Mouse (Mus musculus) retina, adult 2 months (tissue): ENCODE results near the gene Nab2.
"Not testable (repeated sequence)": the region's sequence is repeated elsewhere in the genome, so short reads cannot be mapped to it uniquely, and the experiment has no call there.

ENCODE experiments used
- DNase-seq: peaks from one replicate; pipeline ENCODE4 v3.0.0-alpha.2; 2012; ENCODE audit warnings: low read depth, low spot score

Nab2 gene

DNA sequence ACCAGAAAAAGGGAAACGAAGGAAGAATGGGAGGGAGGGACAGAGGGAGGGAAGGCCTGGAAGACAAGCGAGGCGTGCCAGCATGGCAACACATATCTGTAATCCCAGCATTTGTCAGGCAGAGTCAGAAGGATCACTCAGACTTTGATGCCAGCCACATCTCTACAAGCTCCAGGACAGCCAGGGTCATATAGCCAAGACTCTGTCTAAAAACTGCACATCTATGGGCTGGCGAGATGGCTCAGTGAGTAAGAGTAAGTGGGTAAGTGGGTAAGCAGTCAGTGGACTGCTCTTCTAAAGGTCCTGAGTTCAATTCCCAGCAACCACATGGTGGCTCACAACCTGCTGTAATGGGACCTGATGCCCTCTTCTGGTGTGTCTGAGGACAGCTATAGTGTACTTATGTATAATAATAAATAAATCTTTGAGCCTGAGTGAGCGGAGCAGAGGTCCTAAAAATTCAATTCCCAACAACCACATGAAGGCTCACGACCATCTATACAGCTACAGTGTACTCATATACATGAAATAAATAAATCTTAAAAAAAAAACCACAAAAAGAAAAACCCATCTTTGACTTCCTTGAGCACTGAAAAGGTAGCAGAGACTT is 5.8 kb upstream of the Nab2 start:
- no peak for DNase-seq

DNA sequence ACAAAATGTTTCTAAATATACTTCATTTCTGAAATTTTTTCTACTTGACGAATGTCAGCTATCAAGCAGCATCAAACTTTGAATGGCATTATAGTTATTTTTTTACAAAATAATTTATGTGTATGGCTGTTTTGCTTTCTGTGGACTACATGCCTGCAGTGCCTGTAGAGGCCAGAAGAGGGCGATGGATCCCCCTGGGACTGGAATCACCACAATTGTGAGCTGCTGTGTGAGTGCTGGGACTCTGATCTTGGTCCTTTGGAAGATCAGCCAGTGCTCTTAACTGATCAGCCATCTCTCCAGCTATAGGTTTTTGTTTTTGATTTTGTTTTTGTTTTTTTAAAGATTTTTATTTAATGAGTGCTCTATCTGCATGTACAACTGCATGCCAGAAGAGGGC is 2.9 kb upstream of the Nab2 start:
- no peak for DNase-seq

DNA sequence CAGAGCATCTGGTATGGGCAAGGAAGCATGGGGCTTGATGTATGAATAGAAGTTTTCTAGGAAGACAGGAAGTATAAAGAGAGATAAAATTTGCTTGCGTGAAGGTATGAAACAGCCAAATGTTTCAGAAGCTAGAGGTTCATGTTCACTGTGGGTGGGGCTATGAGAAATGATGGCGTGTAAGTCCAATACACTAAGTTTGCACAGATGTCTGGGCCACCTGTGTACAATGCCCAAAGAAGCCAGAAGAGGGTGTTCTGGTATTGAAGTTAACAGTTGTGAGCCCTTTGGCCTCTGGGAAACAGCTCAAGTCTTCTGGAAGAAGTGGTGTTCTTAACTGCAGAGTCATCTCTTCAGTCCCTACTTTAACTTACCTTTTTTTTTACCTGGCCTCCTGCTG is 1.8 kb upstream of the Nab2 start:
- no peak for DNase-seq

DNA sequence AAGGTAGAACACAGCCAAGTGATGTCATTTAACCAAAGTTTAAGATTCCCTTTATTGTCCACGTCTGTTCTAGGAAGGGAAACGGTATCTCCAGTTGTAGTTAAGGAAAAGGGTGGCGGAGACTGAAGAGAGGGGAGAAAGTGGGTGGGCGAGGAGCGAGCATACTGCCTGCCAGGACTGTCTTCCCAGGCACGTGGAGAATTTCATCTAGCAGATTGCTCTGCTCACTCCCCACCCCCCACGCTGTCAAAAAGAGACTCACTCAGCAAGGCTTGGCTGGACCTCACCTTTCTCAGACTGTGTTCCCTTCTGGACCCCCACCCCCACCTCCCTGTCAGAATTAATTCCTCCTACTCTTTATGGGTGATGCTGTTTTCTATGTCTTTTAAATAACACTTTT is 802 bp upstream of the Nab2 start:
- no peak for DNase-seq

DNA sequence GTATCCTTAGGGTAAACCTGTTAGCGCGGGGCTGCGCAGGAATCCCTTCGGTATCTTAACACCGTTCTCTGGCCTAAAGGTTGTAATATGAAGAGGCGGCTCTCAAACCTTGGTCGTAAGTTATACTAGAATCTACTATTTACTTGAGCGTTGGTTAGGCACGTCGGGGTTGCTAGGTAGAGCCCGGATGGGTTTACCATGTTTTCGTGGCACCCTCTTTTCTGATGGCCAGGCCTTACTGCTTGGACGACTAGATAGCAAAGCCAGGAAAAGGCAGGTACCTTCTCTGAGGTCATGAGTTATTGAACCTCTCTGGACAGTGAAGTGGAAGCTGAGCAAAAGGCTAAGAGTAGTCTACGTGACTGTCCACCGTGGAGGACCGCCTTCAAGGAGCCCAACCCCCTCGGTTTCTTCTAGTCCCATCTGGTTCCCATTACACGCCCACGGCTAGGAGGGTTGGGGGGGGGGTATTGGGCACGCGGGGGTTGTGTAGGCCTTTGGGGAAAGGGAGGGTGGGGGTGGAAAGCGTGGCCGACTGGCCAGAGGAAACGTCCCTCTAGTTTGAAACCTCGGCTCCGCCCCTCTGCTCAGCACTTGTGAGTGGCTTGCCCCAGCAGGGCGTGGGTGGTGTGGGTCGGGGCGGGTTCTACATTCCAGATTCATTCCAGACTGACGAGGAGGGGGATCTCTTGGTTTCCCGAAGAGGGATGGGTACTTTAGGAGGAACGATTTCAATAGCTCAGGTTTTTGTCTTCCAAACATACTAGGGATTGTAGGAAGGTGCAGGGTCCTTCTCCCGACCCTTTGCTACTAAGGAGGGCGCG is 887 bp downstream of the Nab2 start:
- DNase-seq: no peak

DNA sequence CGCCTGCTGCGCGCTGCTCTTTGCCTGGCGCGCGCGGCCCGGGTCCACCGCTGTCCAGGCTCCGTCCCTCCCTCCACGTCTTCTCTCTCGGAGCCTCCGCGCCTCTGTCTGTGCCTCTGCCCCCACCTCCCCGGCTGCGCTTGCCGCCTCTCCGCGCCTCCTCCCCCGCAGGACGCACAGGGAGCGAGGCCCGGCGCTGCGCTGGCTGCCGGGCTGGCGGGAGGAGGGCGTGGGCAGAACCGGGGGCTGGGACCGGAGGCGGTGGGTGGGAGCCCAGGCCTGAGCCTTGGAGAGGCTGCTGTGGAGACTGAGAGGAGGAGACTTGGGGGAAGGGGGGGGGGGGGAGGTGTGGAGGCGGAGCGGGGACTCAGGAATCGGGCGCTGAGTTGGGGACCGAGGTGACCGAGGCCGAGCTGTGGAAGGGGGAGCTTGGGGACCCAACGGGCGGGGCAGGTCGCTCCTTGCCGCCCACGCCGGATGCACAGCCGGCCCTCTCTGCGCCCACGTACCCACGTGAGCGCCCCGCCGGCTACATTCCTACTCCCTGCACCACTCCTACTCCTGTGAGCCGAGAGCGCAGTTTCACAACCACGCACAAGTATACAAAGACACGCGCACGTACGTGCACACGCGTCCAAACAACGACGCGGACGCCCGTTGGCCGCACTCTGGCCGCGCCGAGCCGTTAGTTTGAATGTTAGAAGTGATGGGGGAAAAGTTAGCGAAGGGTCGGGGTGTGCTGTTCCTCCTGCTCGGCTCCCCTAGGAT is 1.7 kb downstream of the Nab2 start, which contains the start of gene Nemp1:
Nemp1 (plus strand) TSS at position 401 of the 768 bp plus-strand sequence.
- no peak for DNase-seq

DNA sequence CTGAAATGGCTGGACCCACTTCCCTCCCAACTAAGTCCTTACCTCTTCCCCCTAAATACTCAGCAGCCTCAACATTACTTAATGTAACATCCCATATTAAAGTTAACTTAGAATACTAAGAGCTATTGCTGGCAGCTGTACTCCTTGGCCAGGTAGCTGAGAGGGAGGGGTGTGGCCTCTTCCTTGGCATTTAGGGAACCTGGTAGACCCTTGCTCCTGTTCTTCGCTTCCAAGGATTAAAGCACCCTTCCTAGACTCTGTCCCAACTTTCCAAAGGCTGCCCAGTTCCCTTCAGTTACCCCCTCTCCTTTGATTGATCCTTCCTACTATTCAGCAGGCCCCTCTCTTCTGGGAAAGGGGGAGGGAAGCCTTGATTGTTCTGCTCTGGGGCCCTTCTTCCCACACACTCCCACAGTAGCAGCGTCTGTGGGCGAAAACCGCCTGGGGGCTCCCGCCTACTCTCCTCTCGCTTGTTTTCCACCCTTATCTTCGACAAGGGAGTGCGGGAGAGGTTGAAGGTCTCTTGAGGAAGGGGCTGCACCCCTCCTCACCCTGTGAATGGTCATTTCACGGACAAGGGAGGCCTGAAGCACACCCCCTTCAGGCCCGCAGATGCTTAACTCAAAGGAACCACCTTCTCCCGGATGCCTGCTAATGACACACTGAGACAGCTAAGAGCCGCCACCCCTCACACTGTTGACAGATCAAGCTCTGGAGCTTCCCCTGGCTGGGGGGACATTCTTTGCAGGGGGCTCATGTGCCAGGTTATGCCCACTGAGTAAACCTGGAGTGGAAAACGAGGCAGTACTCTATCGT is 2.8 kb downstream of the Nab2 start:
- DNase-seq: no peak

DNA sequence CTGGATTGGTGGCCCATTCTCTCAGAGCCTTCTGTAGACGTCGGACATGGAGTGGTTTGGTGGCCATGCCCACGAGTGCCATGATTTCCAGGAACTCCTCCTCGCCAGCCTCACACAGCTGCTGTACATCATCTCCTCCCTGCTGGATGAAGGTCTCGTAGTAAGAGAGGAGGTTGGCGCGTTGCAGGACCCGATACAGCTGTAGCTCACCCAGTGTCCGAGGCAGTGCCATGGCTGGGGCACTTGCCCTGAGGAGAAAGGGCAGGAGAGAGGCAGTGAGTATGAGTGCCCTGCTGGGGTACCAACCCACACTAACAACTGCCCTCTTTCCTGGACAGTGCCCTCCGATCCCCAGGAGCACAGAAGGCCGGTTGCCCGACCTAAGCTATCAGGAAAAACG is 3.5 kb downstream of the Nab2 start:
- no peak for DNase-seq

DNA sequence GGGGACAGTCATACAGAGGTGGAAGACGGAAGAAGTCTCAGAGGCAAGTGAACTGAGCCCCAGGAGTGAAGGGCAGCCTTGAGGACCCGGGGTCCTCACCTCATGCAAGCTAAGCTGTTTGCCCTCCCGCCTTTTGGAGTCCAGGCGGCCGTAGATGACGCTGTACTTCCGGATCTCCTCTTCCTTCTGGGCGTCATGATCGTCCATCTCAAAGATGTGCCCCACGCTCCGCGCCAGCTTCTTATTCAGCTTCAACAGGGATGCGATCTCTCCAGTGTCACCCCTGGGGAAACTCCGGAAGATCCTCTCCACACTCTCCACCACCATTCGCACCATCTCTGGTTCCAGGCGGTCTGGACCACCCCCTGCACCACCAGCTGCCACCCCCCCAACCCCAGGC is 4.2 kb downstream of the Nab2 start:
- DNase-seq: no peak

DNA sequence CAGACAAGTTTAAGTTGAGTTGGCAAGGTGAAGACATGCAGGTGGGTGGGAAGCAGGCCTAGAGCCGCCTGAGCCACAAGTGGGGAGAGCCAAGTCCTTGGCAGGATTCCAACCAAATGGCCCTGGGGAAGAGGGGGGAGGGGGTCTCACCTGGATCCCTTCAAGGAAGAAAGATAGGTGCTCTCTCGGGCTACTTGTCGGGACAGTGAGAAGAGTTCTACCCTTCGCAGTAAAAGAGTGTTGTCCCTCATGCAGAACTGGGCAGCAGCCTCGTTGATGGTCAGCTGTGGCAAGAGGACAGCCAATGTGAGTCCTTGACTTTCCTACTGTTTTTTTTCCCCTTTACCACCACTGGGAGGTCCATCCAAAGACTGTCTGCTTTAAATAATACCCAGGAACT is 4.8 kb downstream of the Nab2 start:
- no peak for DNase-seq

DNA sequence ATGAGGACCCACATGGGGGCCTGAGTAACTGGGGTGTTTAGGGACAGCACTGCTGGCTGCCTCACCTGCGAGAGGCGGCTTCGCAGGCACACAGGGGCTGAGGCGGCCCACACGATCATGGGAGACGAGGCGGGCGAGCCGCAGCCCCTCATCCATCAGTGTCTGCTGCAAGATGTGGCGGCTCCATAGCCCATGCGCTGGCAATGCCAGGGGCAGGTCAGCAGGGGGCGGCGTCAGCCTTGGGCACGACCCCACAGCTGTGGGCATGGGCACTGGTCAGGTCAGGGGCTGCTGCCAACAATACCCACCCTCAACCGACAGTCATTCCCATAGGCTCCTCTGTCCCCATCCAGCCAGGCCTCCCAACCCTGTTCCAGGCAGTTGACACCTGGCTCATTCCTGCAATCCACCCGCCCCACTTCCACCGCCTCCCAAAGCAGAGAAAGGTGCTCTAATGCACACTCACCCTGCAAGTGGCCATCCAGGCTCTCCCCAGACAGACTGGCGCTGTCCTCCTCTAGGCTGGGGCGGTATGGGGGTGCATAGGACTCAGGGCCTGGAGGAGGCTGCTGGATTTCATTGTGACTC is 5.6 kb downstream of the Nab2 start:
- DNase-seq: no peak

DNA sequence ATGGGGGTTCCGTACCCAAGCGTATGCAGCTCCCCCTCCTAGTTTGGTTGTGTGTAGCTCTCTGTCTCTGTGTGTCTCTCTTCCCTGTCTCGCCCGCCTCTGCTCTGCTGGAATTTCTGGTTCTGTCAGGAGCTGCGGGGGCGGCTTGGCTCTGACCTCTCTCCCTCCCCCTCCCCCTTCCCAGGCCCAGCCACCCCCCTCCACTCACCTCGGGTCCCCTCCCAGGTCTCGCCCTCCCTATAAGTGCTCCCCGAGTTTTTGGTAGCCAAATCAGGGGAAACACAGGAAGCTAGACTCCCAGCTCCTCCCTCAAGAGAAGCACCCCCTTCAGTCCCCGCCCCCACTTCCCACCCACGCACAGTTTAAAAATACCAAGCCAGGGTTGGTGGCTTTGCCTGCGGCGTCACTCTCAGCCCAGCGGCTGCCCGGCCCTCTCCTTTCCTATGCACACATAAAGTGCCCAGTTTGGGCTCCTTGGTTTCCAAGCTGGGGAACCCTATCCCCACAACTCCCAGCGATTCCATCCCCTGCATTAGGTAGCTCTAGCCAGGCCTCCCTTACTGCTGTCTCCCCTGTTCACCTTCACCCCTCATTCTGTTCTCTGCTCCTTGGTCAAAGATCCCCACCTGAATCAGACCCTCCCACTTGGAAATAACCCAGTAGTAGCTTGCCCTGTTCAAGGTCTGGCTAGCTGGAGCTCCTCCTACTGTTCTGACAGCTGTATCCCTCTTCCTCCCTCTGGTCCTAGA is 6.3 kb downstream of the Nab2 start:
- no peak for DNase-seq

DNA sequence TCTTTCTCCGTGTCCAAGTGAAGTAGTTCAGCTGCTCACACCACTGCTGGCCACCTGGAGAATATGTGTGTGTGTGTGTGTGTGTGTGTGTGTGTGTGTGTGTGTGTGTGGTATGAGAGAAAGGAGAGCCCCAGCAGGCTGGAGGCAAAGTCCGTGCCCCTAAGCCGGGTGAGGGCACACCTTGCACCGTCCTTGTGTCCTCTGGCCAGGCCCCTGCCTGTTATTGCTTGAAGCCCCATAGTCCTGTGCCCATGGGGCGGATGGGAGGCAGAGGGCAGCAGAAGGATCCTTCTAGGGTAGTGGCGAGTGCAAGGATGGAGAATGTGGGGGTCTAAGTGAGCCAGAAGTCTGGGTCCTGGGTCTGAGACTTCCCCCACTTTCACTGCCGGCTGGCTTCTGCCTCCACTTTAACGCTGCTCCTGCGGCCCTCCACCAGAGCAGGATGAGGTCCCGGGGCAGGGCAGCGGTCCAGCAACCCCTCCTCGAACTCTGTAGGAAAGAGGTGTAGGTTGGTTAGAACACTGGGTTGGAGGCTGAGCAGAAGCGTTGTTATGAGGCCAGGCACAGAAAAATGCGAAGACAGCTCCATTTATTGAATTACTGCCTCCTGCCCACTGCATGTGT is 7.0 kb downstream of the Nab2 start:
- DNase-seq: no peak

DNA sequence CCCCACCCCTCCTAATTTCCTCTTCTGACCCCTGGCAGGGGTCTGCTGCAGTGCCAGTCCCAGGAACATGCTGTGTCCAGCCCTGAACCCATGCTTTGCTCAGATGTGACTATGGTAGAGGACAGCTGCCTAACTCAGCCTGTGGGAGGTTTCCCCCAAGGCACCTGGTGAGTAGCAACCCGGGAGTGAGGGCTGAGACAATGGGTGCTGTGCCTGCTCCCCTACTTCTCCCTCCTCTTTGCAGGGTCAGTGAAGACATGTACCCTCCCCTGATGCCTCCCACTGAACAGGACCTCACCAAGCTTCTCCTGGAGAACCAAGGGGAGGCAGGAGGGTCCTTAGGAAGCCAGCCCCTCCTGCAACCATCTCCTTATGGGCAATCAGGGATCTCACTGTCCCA is 8.8 kb downstream of the Nab2 start:
- no peak for DNase-seq

DNA sequence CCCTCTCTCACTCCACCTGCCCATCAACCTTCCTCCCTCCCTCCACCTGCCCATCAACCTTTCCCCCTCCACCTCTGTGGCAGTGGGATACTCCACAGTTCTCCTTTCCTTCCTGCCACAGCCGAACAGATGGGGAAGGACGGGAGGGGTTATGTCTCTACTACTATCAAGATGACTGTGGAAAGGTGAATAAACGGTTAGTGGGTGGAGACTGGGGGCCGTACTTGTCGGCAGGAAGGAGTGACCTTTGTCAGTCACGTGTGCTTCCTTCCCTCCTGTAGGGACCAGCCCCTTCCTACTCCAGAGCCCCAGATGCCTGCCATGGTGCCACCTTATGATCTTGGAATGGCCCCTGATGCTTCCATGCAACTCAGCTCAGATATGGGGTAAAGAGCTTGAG is 10.3 kb downstream of the Nab2 start:
- no peak for DNase-seq

DNA sequence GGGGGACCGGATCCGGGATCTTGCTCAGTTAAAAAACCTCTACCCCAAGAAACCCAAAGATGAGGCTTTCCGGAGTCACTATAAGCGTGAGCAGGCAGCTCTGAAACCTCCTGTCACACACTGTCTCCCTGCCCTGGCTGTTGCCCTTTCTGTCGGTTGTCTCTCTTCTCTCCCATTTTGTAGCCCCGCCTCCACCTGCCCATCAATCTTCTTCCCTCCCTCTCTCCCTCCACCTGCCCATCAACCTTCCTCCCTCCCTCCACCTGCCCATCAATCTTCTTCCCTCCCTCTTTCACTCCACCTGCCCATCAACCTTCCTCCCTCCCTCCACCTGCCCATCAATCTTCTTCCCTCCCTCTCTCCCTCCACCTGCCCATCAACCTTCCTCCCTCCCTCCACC is 10.8 kb downstream of the Nab2 start:
- DNase-seq: not testable (repeated sequence)

DNA sequence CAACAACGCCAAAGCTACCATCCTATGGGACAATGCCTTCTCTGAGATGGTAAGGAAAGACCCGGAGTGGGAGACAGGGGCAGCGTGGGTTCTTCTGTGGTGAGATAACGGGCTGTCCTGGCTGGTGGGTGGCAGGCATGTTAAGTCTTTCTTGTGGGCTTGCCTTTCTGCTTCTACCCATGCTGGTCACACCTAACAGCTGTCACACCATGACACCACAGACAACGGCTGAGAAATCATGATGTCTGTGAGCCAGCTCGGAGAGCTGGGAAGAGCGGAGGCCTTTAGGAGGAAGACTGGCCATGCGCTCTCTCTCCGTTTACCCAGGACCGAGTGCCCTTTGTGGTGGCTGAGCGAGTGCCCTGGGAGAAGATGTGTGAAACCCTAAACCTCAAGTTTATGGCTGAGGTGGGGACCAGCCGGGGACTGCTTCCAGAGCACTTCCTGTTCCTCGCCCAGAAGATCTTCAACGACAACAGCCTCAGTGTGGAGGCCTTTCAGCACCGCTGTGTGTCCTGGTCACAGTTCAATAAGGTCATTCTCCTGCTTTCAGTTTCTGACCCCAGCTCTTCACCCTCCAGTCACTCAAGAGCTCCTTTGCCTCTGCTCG is 13.3 kb downstream of the Nab2 start:
- DNase-seq: no peak

DNA sequence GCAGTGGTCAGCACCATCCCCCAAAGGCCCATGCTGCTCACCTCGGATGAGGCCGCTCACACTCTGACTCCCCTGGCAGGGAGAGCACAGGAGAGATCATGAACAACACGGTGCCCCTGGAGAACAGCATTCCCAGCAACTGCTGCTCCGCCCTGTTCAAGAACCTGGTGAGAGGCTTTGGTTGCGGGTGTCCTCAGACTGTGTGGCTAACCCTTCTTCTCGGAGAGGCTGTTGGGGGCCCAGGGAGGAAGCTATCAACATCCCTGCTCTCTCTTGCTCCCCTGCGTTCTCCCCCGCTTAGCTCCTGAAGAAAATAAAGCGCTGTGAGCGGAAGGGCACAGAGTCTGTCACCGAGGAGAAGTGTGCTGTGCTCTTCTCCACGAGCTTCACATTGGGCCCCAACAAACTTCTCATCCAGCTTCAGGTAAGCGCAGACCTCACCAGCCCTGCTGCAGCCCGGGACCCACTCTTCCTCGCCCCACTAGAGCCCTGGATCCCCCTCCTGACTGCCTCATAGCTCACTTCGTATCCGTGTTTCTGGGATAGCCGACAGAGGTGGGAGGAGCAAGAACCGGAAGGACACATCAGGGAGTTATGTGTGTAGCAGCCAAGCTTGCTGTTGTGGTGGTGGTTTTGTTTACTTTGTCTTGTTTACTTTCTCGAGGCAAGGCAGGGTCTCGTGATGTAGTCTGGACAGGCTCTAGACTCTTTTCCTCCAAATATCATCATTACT is 15.3 kb downstream of the Nab2 start:
- no peak for DNase-seq

DNA sequence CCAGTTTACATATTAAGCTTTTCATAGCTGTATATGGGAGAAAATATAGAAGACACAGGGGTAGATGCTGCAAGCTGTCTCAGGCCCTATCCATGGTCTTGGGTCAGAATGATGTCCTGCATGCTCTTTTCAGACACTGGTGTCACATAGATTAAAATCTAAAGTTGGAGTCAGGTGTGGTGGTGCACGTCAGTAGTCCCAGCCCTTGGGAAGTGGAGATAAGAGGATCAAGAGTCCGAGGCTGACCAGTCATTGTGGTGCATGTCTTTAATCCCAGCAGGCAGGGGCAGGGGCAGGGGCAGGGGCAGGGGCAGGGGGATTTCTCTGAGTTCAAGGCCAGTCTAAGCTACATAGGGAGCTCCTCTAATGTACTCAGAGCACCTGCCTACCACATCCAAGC is 22.6 kb downstream of the Nab2 start:
- no peak for DNase-seq
